Mouse (Mus musculus): ENCODE data around the gene P3h4. TPM values are rescaled to one million over a fixed set of nuclear protein-coding genes. Genes with fewer than 3 reads are reported as not detected.

P3h4 gene
- polyA plus RNA-seq, 1 experiment from 2014 or later, result 23.4 TPM

- H3K36me3 ChIP-seq, result peaks cover 8% of the 10 kb centered on the region
- H3K4me1 ChIP-seq, result peaks cover 19% of the 10 kb centered on the region
- WGBS, result 83% methylated on average over 8 of the region's 8 CpGs
- H3K4me3 ChIP-seq, result no peak overlapping the region
- no peak overlapping the region for H3K27ac ChIP-seq (replicated peaks)
- H3K9me3 ChIP-seq (replicated peaks), result no peaks in the 10 kb centered on the region
- no peak for DNase-seq (ENCODE audit: low spot score)
- no peaks in the 10 kb centered on the region for H3K27me3 ChIP-seq (ENCODE audit: low read depth, poor library complexity, severe bottlenecking)
Observed at GRCm38 (mm10) chr11:100406273-100406672, 8.4 kb downstream of the P3h4 start.

GRCm38 (mm10) chr11:100404456-100405074 is 10.1 kb downstream of the P3h4 start:
- Histone ChIP-seq H3K27ac (replicated peaks) (no peak overlapping the region), H3K9me3 (replicated peaks) (no peaks in the 10 kb centered on the region), H3K4me3 (no peak overlapping the region), H3K4me1 (peaks cover 19% of the 10 kb centered on the region), H3K36me3 (peaks cover 8% of the 10 kb centered on the region), H3K27me3 (ENCODE audit: low read depth, poor library complexity, severe bottlenecking) (0 out of 2 replicates have a peak, but pooled peaks cover 4% of the 10 kb centered on the region)
- no peak for DNase-seq (ENCODE audit: low spot score)
- WGBS, result 82% methylated on average over 3 of the region's 3 CpGs

GRCm38 (mm10) chr11:100403445-100404134 is 11.0 kb downstream of the P3h4 start:
- WGBS, result 83% methylated on average over 10 of the region's 10 CpGs
- no peak overlapping the region for H3K27ac ChIP-seq (replicated peaks)
- H3K36me3 ChIP-seq, result no peaks in the 10 kb centered on the region

GRCm38 (mm10) chr11:100402682-100403081 is 12.0 kb downstream of the P3h4 start:
- Histone ChIP-seq H3K27me3 (ENCODE audit: low read depth, poor library complexity, severe bottlenecking) (0 out of 2 replicates have a peak, but pooled peaks cover 4% of the 10 kb centered on the region), H3K27ac (replicated peaks) (no peak overlapping the region), H3K4me3 (no peak overlapping the region), H3K9me3 (replicated peaks) (no peaks in the 10 kb centered on the region), H3K36me3 (no peaks in the 10 kb centered on the region), H3K4me1 (peaks cover 19% of the 10 kb centered on the region)
- WGBS, result 69% methylated on average over 2 of the region's 2 CpGs
- DNase-seq (ENCODE audit: low spot score), result no peak

More at GRCm38 (mm10) chr11:100403445-100404134, 11.0 kb downstream of the P3h4 start:
- no peak for DNase-seq (ENCODE audit: low spot score)
- 0 out of 2 replicates have a peak, but pooled peaks cover 4% of the 10 kb centered on the region for H3K27me3 ChIP-seq (ENCODE audit: low read depth, poor library complexity, severe bottlenecking)
- H3K4me1 ChIP-seq, result peaks cover 19% of the 10 kb centered on the region
- no peak overlapping the region for H3K4me3 ChIP-seq
- H3K9me3 ChIP-seq (replicated peaks), result no peaks in the 10 kb centered on the region

GRCm38 (mm10) chr11:100402240-100402639 is 12.4 kb downstream of the P3h4 start:
- H3K27ac ChIP-seq (replicated peaks), result no peak overlapping the region
- H3K27me3 ChIP-seq (ENCODE audit: low read depth, poor library complexity, severe bottlenecking), result peaks cover 7% of the 10 kb centered on the region
- no peak overlapping the region for H3K4me3 ChIP-seq
- DNase-seq (ENCODE audit: low spot score), result no peak
- peaks cover 23% of the 10 kb centered on the region for H3K4me1 ChIP-seq
- H3K9me3 ChIP-seq (replicated peaks), result no peaks in the 10 kb centered on the region
- H3K36me3 ChIP-seq, result no peaks in the 10 kb centered on the region
- WGBS, result 48% methylated on average over 6 of the region's 6 CpGs

GRCm38 (mm10) chr11:100400842-100401241 is 13.8 kb downstream of the P3h4 start:
- Histone ChIP-seq H3K27me3 (ENCODE audit: low read depth, poor library complexity, severe bottlenecking) (peaks cover 21% of the 10 kb centered on the region), H3K9me3 (replicated peaks) (no peaks in the 10 kb centered on the region), H3K36me3 (no peaks in the 10 kb centered on the region), H3K27ac (replicated peaks) (no peak overlapping the region), H3K4me3 (no peak overlapping the region), H3K4me1 (peaks cover 37% of the 10 kb centered on the region)
- WGBS, result 86% methylated on average over 6 of the region's 6 CpGs
- no peak for DNase-seq (ENCODE audit: low spot score)

GRCm38 (mm10) chr11:100399727-100400538 is 14.7 kb downstream of the P3h4 start:
- DNase-seq (ENCODE audit: low spot score), result no peak
- H3K36me3 ChIP-seq, result no peaks in the 10 kb centered on the region
- 78% methylated on average over 12 of the region's 12 CpGs for WGBS
- no peaks in the 10 kb centered on the region for H3K9me3 ChIP-seq (replicated peaks)
- no peak overlapping the region for H3K27ac ChIP-seq (replicated peaks)
- H3K4me1 ChIP-seq, result peaks cover 44% of the 10 kb centered on the region
- H3K27me3 ChIP-seq (ENCODE audit: low read depth, poor library complexity, severe bottlenecking), result peaks cover 30% of the 10 kb centered on the region
- H3K4me3 ChIP-seq, result no peak overlapping the region

- Histone ChIP-seq H3K27me3 (ENCODE audit: low read depth, poor library complexity, severe bottlenecking) (peaks cover 36% of the 10 kb centered on the region), H3K9me3 (replicated peaks) (no peaks in the 10 kb centered on the region), H3K27ac (replicated peaks) (no peak overlapping the region), H3K36me3 (no peaks in the 10 kb centered on the region), H3K4me1 (peaks cover 44% of the 10 kb centered on the region), H3K4me3 (no peak overlapping the region)
- DNase-seq (ENCODE audit: low spot score), result no peak
- 82% methylated on average over 9 of the region's 9 CpGs for WGBS
Observed at GRCm38 (mm10) chr11:100399320-100399719, 15.3 kb downstream of the P3h4 start.

- WGBS, result 92% methylated on average over 7 of the region's 7 CpGs
- H3K9me3 ChIP-seq (replicated peaks), result no peaks in the 10 kb centered on the region
- no peak overlapping the region for H3K4me3 ChIP-seq
- peaks cover 41% of the 10 kb centered on the region for H3K4me1 ChIP-seq
- no peak overlapping the region for H3K27ac ChIP-seq (replicated peaks)
- H3K36me3 ChIP-seq, result no peaks in the 10 kb centered on the region
- DNase-seq (ENCODE audit: low spot score), result no peak
- H3K27me3 ChIP-seq (ENCODE audit: low read depth, poor library complexity, severe bottlenecking), result peaks cover 44% of the 10 kb centered on the region
Observed at GRCm38 (mm10) chr11:100398517-100398916, 16.1 kb downstream of the P3h4 start.

- DNase-seq (ENCODE audit: low spot score), result peak; percentile 98
- no peaks in the 10 kb centered on the region for H3K9me3 ChIP-seq (replicated peaks)
- peaks cover 47% of the 10 kb centered on the region for H3K27me3 ChIP-seq (ENCODE audit: low read depth, poor library complexity, severe bottlenecking)
- peak within 1 kb of the TSS; percentile 61 for H3K4me3 ChIP-seq
- H3K36me3 ChIP-seq, result no peaks in the 10 kb centered on the region
- under 1% methylated on average over 37 of the region's 37 CpGs for WGBS
- peak within 1 kb of the TSS; percentile 81 for H3K27ac ChIP-seq (replicated peaks)
- H3K4me1 ChIP-seq, result peaks cover 35% of the 10 kb centered on the region
Observed at GRCm38 (mm10) chr11:100397600-100398389, 16.8 kb downstream of the P3h4 start, which contains the start of gene Jup. Gene Jup, minus strand, starts transcription at chr11:100397763.

- peaks cover 36% of the 10 kb centered on the region for H3K4me1 ChIP-seq
- H3K36me3 ChIP-seq, result no peaks in the 10 kb centered on the region
- WGBS, result 3% methylated on average over 40 of the region's 42 CpGs
- no peak for DNase-seq (ENCODE audit: low spot score)
- peak overlapping the region; percentile 61 for H3K4me3 ChIP-seq
- H3K27ac ChIP-seq (replicated peaks), result peak overlapping the region; percentile 81
- H3K9me3 ChIP-seq (replicated peaks), result no peaks in the 10 kb centered on the region
- peaks cover 47% of the 10 kb centered on the region for H3K27me3 ChIP-seq (ENCODE audit: low read depth, poor library complexity, severe bottlenecking)
Observed at GRCm38 (mm10) chr11:100396886-100397599, 17.6 kb downstream of the P3h4 start.
